Comparison of ENCODE assay signal across 8 mouse cellular contexts in genomic region chr16:88204400-88204799, GRCm38 (mm10).
DNase-seq lines count a peak whose midpoint lies in the region; ATAC-seq and TF ChIP-seq lines count a peak whose summit lies in the region.

No protein-coding gene starts in this region.

- no peak overlapping the region for H3K9ac ChIP-seq in forebrain, embryonic 11.5 days (ENCODE audit: low read length)
- no peak overlapping the region for H3K9ac ChIP-seq in hindbrain, embryonic 16.5 days (ENCODE audit: low read depth, low read length)

- H3K36me3 ChIP-seq in forebrain, embryonic 11.5 days (ENCODE audit: control insufficient read depth, insufficient read depth, low read length), result no peaks in the 10 kb centered on the region
- H3K36me3 ChIP-seq in hindbrain, embryonic 16.5 days (ENCODE audit: control insufficient read depth, insufficient read depth, low read length), result no peaks in the 10 kb centered on the region

- peak; percentile 63 for TF ChIP-seq CTCF in bone marrow, adult 2 months (IDR thresholded peaks at IDR 0.05; ENCODE audit: control insufficient read depth, insufficient read depth, low read length)

- ATAC-seq in forebrain, embryonic 11.5 days (replicated peaks; ENCODE audit: low FRiP score), result peak; percentile 76
- ATAC-seq in hindbrain, embryonic 16.5 days, result peak; percentile 79; the same call in 1 of the 2 replicates

- no peak for TF ChIP-seq POLR2A in bone marrow, adult 2 months (IDR thresholded peaks at IDR 0.05; ENCODE audit: borderline replicate concordance, control insufficient read depth, low read depth, low read length)

- no peak overlapping the region for H3K4me2 ChIP-seq in forebrain, embryonic 11.5 days (ENCODE audit: low read depth, low read length, severe bottlenecking)
- H3K4me2 ChIP-seq in hindbrain, embryonic 16.5 days (ENCODE audit: low read length), result no peak overlapping the region

- peak; percentile 62 for DNase-seq in ES-CJ7 (ENCODE audit: low read depth, low spot score)
- DNase-seq in forebrain, embryonic 11.5 days (ENCODE audit: low spot score), result peak; percentile 76
- DNase-seq in layer of hippocampus, postnatal 25 days (ENCODE audit: extremely low spot score in 1 of 2, low spot score in 1 of 2), result peak; percentile 45 to 74
- DNase-seq in mesoderm, embryonic 11.5 days (ENCODE audit: low read depth, low spot score), result peak; percentile 74
- DNase-seq in right cerebral cortex, postnatal 25 days, result peak; percentile 50
- peak; percentile 27 to 68 for DNase-seq in urinary bladder, postnatal 4 days (ENCODE audit: low spot score in 2 of 2)

- H3K27ac ChIP-seq in bone marrow, adult 2 months (ENCODE audit: control insufficient read depth, insufficient read depth, low read depth, low read length, poor library complexity), result no peak overlapping the region
- H3K27ac ChIP-seq in forebrain, embryonic 11.5 days (ENCODE audit: low read depth, low read length), result no peak overlapping the region
- H3K27ac ChIP-seq in hindbrain, embryonic 16.5 days (ENCODE audit: low read depth, low read length), result no peak overlapping the region

- WGBS in bone marrow, adult 2 months, result 5% methylated on average over 5 of the region's 5 CpGs
- 10% methylated on average over 5 of the region's 5 CpGs for WGBS in forebrain, embryonic 11.5 days
- 9% methylated on average over 5 of the region's 5 CpGs for WGBS in hindbrain, embryonic 16.5 days

- no peak overlapping the region for H3K4me3 ChIP-seq in bone marrow, adult 2 months (replicated peaks; ENCODE audit: control insufficient read depth, low read depth, low read length)
- H3K4me3 ChIP-seq in forebrain, embryonic 11.5 days (ENCODE audit: low read depth, low read length), result no peak overlapping the region
- H3K4me3 ChIP-seq in hindbrain, embryonic 16.5 days (ENCODE audit: low read length), result no peak overlapping the region

- H3K27me3 ChIP-seq in forebrain, embryonic 11.5 days (ENCODE audit: control insufficient read depth, insufficient read depth, low read length), result no peaks in the 10 kb centered on the region
- H3K27me3 ChIP-seq in hindbrain, embryonic 16.5 days (replicated peaks; ENCODE audit: control insufficient read depth, insufficient read depth, low read length), result no peaks in the 10 kb centered on the region

- H3K9me3 ChIP-seq in forebrain, embryonic 11.5 days (ENCODE audit: control insufficient read depth, low read length), result no peaks in the 10 kb centered on the region
- no peaks in the 10 kb centered on the region for H3K9me3 ChIP-seq in hindbrain, embryonic 16.5 days (ENCODE audit: control insufficient read depth, low read length)

- H3K4me1 ChIP-seq in bone marrow, adult 2 months (ENCODE audit: control insufficient read depth, insufficient read depth, low read length), result no peaks in the 10 kb centered on the region
- no peaks in the 10 kb centered on the region for H3K4me1 ChIP-seq in forebrain, embryonic 11.5 days (replicated peaks; ENCODE audit: control insufficient read depth, insufficient read depth, low read length)
- H3K4me1 ChIP-seq in hindbrain, embryonic 16.5 days (ENCODE audit: control insufficient read depth, insufficient read depth, low read depth, low read length), result no peaks in the 10 kb centered on the region
